Mouse (Mus musculus): ENCODE results near the gene Foxd2.

Gene Foxd2

DNA sequence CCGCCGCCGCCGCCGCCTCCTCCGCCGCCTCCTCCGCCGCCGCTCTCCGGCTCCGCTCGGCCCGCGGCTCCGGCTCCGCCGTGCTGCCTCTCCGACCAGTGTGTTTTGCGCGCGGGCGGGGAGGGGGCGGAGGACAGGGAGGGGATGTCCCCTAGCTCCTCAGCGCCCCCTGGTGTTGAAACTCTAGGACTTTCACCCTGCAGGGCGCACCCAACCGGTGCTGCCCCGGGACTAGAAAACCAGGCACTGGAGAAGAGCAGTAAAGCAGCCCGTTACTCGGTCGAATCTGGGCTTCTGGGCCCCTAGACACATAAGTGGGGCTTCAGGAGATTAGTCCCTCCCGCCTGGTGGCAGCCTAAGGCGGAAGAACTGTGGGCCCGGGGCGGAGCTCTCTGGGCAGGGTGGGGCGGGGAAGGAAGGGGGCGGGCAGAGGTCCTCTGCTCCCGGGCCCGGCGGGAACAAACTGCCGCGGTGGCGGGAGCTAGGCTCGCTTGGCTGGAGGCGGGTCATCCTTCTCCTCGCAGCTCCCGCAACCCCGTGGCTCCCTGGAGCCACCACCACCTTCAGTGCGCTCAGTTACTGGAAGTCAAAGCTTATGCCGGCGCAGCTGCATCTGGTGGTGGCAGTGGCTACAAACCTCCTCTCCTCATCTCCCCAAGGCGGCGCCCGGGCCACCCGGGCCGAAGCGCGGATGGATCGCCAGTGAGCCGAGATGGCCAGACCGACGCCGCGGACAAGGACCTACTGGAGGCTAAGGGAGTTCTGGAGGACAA is at the start of gene Foxd2:
TSS of gene Foxd2 (minus strand) at position 45 of the 773 bp plus-strand sequence.
- DNase-seq (ENCODE audit: low spot score in 2 of 2), result no peak

DNA sequence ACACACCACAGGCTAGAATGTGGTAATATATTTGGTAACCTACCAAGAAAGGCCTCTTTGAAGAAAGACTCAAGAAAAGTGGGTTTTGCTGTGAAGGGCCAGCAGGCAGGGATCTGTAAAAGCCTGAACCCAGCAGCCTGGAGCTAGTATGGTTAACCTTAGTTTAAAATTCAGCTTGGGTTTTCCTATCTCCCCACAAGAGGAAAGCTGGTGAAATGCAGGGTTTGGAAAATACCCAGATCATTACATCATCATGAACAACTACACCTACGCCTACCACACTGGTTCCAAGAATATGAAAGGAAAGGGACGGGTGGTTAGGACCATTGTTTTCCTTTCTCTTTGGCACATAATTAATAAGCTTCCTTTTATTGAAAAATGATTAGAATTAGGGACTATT is 49.6 kb upstream of the Foxd2 start:
- no peak for DNase-seq (ENCODE audit: low spot score in 2 of 2)

DNA sequence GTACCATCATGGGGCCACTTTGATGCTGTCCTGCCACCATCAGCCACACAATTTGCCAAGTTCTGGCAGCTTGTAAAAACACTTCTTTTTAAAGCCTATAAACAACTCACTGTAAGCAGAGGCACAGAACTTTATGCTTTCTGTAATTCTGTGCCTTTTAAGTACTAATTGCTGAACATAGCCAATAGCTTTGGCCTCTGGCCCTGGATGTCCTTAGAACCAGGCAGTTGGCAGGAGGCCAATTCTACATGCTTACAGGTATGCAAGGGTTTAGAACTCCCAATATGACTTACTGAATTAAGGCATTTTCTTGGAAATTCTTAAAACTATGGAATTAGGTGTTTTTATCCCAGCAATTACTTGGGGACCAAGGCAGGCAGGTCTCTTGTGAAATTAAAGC is 48.7 kb upstream of the Foxd2 start:
- no peak for DNase-seq (ENCODE audit: low spot score in 2 of 2)

DNA sequence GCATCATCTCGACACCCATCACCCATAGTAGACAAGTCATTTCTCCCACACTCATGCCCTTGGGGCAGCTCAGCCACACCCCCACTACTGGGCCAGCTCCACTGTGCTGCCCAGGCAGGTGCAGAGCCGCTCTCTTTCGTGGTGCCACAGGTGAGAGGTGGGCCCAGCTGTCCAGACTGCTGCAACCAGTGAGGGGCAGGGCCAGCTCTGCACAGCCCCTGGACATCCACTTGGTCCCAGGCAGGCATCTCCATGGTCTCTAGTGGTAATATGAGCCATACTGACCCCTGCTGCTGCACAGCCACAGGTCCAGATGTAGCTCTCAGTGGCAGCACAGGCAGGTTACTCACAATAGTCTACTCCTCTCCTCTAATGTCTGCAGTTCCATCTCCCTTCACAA is 44.5 kb upstream of the Foxd2 start:
- DNase-seq (ENCODE audit: low spot score in 2 of 2), result no peak

DNA sequence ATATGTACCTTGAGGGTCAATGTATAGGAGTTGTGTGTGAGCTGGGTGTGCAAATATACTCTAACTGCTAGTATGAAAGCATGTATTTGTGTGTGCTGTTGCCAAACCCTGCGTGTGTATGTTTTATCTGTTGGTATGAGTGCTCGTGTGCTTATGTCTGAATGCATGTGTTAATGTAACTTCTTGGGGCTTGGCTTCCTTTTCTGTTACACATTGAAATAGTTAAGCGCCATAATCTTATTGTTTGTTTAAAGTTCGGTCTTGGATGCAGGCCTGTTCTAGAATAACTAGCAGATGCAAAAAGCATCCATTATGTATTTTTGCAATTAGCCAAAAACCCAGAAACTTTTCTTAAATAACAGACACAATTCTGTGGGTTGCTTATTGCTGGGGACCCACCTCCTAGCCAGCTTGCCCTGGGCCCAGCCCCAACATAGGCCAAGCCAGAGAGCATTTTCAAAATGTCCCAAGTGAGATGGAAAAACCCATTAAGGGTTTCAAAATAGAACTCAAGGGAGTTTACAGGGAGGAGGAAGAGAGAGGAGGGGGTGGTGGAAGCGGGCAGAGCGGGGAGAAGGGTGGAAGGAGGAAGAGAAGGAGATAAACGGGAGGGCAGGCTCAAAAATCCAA is 39.3 kb upstream of the Foxd2 start:
- no peak for DNase-seq (ENCODE audit: low spot score in 2 of 2)

DNA sequence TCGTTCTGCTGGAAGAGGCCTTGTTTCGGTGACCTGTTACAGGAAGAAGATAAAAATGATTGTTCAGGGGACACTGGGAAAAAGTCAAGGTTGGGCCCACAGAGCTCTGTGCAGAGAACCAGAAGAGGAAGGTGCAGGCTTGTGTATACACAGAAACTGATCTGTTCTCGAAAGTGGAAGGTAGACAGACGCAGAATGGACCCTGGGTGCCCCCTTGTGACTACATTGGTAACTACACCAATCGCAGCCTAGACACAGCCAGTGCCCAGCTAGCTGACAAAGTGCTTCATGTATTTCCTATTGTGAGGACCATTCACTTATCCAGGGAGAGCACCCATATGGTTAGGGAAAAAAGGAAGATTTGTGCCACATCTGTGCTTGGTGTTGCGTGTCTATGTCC is 38.7 kb upstream of the Foxd2 start:
- peak; percentile 64 to 67 for DNase-seq (ENCODE audit: low spot score in 2 of 2)

DNA sequence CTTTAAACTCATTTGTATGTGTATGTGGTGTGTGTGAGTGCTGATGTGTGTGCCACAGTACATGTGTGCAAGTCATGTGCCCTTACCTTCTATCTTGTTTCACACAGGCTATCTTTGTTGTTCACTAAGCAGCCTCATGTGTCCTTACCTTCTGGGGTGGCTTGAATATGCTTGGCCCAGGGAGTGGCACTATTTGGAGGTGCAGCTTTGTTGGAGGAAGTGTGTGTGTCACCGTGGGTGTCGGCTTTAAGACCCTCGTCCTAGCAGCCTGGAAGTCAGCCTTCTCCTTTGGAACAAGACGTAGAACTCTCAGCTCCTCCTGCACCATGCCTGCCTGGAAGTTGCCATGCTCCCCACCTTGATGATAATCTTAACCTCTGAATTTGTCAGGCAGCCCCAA is 37.7 kb upstream of the Foxd2 start:
- no peak for DNase-seq (ENCODE audit: low spot score in 2 of 2)

DNA sequence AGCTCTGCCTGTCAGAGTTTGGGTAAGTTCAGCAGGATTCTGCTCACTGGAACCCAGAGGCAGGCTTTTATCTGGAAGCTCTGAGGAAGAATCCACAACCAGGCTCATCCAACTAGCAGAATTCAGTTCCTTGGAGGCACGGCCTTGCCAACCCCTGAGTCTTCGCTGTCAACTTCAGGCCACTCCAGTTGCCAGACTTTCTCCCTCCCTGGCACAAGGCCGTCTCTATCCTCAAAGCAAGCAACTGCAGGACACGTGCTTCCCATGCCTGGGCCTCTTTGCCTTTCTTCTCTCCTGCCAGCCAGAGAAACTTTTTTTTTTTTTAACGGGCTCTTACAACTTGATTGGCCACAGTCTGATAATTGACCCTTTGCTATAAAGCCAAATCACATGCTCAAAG is 36.3 kb upstream of the Foxd2 start:
- DNase-seq (ENCODE audit: low spot score in 2 of 2), result no peak

DNA sequence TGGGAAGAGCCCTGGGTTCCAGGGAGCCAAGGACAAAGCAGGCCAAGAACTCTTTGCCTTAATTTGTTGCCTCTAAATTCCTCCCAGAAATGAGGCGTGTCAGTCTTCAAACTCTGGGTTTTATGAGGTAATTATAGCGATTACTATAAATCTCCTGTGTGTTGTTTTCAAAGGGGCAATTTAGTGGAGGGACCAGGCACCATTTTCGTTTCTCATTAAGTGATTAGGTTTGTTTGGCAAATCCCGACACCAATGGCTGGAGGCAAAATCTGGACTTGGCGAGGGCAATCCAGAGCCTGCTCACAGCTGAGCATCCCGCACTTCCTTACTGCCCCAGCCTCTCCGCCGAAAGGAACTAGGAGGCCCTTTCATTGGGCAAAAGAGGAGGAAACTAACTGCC is 33.9 kb upstream of the Foxd2 start:
- DNase-seq (ENCODE audit: low spot score in 2 of 2), result no peak

DNA sequence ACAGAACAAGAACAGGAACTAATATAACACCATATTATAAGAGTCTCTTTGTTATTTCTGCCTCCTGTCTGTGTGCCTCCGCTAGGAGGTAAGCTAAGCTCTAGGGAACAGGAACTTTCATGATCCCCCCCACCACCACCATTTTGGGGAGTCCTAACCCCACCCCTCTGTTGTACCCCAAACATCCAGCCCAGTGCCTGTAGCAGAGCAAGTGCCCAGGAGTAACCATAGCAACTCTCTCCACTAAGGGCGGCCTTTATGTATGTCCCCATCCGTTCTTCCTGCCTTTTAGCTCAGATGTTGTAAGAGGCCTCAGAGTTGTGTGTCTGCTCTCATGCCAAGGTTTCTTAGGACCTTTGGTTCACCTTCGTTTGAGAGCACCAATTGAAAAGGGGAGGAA is 33.4 kb upstream of the Foxd2 start:
- DNase-seq (ENCODE audit: low spot score in 2 of 2), result no peak

DNA sequence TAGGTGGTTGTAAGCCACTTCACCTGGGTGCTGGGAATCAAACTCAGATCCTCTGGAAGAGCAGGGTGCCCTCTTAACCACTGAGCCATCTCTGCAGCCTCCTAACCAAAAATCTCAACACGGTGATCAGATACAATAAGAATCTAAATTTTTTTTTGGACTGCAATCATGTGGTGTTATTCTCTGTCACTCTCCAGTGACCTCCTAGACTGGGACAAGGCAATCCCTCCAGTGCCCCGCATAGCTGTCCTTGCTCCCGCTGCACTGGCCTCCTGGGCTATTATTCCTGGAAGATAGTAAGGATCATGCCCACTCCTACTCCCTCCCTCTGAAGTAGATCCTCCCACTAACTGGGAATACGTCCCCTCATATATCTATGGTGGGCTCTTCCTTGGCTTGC is 32.6 kb upstream of the Foxd2 start:
- no peak for DNase-seq (ENCODE audit: low spot score in 2 of 2)

DNA sequence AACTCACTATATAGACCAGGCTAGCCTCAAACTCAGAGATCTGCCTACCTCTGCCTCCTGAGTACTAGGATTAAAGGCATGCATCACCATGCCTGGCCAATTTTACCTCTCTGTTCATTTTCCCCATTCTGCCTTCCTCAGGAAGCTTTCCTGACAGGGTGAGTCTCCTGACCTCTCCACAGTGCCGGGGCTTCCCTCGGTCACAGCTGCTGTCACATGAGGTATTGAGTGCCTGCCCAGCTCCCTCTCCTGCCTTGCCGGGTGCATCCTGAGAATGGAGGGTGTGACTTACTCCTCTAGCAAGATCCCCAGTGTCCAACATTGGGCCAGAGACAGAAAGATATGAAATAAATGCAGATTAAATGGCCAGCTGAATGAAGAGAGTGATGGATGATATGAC is 29.6 kb upstream of the Foxd2 start:
- no peak for DNase-seq (ENCODE audit: low spot score in 2 of 2)

DNA sequence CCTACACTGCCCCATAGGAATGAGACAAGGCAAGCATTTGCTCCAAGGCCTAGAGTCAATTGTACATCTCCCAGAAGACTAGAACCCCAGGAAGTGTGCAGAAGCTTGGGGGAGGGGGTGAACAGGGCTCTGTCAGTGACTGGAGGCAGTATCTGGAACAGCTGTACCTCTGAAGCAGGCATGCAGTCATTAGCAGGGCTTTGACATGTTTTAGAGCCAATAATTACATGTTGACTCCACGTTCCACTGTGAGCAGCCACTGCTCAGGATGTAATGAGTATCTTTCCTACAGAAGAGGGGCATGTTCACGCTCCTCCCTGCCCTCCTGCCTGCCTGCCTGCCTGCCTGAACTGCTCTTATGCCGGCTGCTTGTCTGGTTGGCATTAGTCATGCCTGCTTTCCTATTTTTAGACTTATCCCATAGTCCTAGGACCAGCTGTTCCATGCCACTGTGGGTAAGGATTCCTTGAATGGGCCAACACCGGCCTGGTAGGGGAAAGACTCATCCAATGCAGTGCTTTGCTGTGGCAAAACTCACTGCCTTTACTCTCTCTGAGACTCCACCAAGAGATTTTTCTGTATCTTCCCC is 28.9 kb upstream of the Foxd2 start:
- DNase-seq (ENCODE audit: low spot score in 2 of 2), result no peak

DNA sequence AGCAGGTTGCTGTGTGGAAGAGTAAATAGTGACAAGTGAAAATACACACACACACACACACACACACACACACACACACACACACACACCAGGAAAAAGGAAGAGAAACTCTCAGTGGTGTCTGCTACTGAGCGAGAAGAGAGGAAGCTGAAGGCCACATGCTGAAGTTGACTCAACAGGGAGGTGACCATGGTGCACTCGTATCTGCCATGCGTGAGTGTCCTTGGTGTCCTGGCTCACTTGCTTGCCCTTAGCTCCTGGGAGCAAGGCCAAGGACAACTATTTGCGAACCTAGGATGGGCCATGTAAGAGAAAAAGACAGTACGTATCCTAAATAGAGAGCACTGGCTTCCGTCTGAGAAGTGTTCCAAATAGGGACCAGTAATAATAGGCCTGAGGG is 25.5 kb upstream of the Foxd2 start:
- no peak for DNase-seq (ENCODE audit: low spot score in 2 of 2)

DNA sequence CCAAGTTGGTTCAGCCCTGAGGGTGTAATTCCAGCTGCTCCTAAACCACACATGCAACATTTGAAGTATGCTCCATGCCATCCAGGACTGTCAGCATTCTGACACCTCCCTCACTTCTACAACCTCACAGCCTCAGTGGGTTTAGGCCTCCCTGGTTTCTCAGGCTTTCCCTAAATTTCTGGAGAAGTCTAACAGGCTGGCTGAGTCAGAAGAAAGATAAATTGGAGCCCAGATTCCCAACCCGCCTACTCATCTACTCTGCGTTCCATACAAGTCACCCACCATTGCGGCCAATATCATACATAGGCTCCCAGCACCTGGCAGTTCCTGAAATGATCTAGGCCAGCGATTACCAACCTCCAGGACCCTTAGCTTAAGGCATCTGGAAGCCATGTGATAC is 24.1 kb upstream of the Foxd2 start:
- DNase-seq (ENCODE audit: low spot score in 2 of 2), result no peak

DNA sequence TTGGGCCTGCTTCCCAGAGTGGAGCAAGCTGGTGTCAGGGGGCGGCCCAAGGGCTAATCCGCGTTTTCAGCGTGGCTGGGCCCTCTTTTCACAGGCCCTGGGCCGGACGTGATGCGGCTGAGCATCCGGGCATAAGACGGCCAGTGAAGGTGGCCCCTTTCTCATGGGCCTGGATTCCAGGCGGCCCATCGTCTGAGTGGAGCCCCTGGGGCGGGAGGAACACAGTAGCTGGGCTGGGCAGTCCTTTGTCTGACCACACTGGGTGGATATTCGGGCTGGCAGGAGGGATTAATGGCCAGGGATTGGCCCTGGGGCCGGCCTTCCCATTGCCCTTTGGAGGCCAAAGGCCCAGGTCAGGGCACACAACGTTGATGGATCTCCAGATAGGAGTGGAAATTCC is 20.5 kb upstream of the Foxd2 start:
- DNase-seq (ENCODE audit: low spot score in 2 of 2), result no peak

DNA sequence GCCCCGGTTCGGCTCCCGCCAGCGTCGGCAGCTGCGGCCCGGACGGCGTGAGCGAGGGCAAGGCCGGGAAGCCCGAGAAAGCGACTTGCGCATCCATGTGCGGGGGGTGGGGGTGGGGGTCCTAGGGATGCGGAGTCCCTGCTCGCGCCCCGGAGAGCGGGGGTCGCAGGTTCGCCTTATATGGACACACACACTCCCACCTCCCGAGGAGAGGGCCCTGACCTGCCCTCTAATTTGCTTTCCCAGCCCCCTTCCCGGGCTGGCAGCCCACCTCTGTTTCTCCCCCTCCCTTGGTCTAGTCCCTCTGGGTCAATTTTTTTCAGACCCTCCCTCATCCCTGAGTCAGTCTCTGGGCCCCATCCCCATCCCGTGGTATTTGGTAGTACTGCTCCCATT is 17.2 kb upstream of the Foxd2 start, which contains the start of gene Foxe3:
TSS of gene Foxe3 (minus strand) at position 97 of the 396 bp plus-strand sequence.
- DNase-seq (ENCODE audit: low spot score in 2 of 2), result no peak

DNA sequence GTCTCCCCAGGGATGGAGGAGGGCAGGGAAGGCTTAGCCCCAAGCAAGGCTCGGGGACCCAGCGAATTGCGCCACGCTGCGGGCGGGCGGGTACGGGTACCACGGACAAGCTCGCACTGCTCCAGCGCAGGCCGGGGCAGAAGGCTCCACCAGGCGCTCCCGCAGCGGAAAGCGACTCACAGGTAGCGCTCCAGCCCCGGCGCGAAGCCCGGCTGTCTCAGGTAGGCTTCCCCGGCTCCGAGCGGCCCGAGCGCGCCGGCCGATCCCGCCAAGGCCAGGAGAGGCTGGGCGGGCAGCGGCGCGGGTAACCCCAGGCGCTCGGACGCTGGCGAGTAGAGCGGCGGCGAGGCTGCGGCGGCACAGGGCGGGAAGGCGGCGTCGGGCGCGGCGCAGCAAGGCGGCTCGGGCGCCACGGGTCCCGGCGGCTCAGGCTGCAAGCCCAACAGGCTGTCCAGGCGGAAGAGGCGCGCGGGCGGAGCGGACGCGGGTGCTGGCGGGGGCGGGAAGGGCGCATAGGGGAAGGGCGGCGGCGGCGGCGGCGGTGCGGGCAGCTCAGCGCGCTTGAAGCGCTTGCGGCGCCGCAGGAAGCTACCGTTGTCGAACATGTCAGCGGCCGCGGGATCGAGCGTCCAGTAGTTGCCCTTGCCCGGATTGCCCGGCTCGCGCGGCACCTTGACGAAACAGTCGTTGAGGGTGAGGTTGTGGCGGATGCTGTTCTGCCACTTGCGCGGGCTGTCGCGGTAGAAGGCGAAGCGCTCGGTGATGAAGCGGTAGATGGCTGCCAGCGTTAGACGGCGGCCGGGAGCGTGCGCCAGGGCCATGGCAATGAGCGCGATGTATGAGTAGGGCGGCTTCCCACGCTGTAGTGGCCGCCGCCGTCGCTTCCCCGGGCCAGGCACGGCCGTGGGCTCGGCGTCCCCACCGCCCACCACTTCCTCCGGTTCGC is 16.6 kb upstream of the Foxd2 start:
- DNase-seq (ENCODE audit: low spot score in 2 of 2), result no peak

DNA sequence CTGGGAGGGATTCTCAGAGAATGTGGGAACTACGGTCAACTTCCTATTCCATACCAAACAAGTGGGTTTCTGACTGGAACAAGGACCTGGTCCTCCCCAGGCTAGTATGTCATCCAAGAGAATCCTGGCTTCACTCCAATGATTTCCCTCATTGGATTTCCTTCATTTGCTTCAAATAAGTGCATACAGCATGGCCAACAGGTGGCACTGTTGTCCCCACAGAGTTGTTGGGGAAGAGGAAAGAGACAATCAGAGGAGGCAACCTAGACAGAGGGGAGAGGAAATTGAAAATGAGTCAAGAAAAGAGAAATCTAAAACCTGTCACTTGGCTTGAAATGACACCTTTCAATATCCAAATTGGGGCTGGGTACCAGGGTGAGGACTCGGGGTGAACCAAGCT is 8.4 kb upstream of the Foxd2 start:
- no peak for DNase-seq (ENCODE audit: low spot score in 2 of 2)

DNA sequence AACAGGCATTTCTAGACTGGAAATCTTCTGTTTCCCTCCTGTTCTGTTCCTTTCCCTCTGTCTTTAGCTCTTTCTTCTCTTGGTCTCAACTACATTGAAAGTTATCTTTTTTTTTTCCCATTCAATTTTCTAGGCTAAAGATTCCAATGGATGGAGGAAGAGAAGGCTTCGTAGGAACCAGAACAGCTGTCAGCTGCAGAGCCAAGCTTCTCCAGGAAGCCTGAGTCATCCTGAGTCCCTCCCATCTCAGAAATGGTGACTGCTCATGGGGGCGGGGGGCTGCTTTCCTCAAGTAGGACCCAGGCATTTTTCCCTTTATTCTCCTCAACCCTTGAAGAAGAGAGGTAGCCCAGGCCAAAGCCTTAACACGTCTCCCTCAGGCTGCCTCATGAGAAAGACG is 7.4 kb upstream of the Foxd2 start:
- no peak for DNase-seq (ENCODE audit: low spot score in 2 of 2)

DNA sequence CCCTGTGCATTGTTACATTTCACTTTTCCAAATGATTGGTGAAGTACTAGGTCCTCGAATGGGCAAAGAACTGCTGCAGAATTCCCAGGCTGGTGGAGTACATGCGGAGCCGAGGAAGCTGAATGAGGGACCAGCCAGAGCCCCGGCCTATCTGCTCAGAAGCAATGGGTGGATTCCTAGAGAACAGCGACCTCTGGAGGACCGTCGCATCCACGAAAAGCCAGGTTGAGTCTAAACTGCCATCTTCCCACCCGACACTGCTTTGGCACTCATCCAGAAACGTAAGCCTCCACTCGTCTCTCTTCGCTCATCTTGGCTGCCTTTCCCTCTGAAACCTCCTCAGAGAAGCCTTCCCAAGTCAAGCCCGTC is 4.9 kb upstream of the Foxd2 start:
- no peak for DNase-seq (ENCODE audit: low spot score in 2 of 2)

Measured in right cerebral cortex, postnatal 36 days (tissue).